Mouse (Mus musculus) intestine, embryonic 15.5 days (tissue): Measurements from ENCODE around the gene Nek1. TPM values are rescaled to one million over a fixed set of nuclear protein-coding genes. Genes with fewer than 3 reads are reported as not detected.

Experiments used
- ATAC-seq: fragments of 200-750 bp; cut with Nextera tagmentation; 2 replicates; pipeline ENCODE4 v1.8.0; 2017; ENCODE audit warnings: moderate TSS enrichment, moderate library complexity
- H3K27ac ChIP-seq: fragments of 300-500 bp; sonication (generic); 2 replicates; pipeline ENCODE4 v1.5.1; 2015; ENCODE audit warnings: mild to moderate bottlenecking, inconsistent platforms
- H3K27me3 ChIP-seq: fragments of 300-500 bp; sonication (generic); replicated peaks from 2 replicates; pipeline ENCODE4 v1.6.1; 2015; ENCODE audit warnings: inconsistent platforms
- H3K36me3 ChIP-seq: fragments of 300-500 bp; sonication (generic); 2 replicates; pipeline ENCODE4 v1.6.1; 2015; ENCODE audit warnings: inconsistent platforms
- H3K4me1 ChIP-seq: fragments of 300-500 bp; sonication (generic); replicated peaks from 2 replicates; pipeline ENCODE4 v1.6.1; 2015; ENCODE audit warnings: inconsistent platforms
- H3K4me2 ChIP-seq: fragments of 300-500 bp; sonication (generic); replicated peaks from 2 replicates; pipeline ENCODE4 v1.6.1; 2015; ENCODE audit warnings: mild to moderate bottlenecking, inconsistent platforms
- H3K4me3 ChIP-seq: fragments of 300-500 bp; sonication (generic); replicated peaks from 2 replicates; pipeline ENCODE4 v1.5.1; 2015; ENCODE audit warnings: inconsistent platforms
- H3K9ac ChIP-seq: fragments of 300-500 bp; sonication (generic); 2 replicates; pipeline ENCODE4 v1.6.1; 2015; ENCODE audit warnings: inconsistent platforms
- H3K9me3 ChIP-seq: fragments of 300-500 bp; sonication (generic); 2 replicates; pipeline ENCODE4 v1.6.1; 2016; ENCODE audit warnings: inconsistent platforms
- WGBS: fragments of 180-500 bp; shearing (Covaris S2); methylation state at CpG from one replicate; pipeline ENCODE4 v1.1.7; 2015; 5-methylcytosine and 5-hydroxymethylcytosine counted together
- polyA plus RNA-seq: library from polyadenylated mRNA; unstranded; fragments of >200 nt; fragmentation: Nextera tagmentation; extraction: Ambion mirVana; gene quantifications from 2 replicates; pipeline ENCODE4 v1.2.1, GENCODE M21; 2015

The Nek1 gene
- polyA plus RNA-seq, 1 experiment from 2014 or later = 17.4 TPM

GRCm38 (mm10) chr8:60993639-60993986, 618 bp downstream of the Nek1 start:
- no peaks in the 10 kb centered on the region; the same call in 1 of the 2 replicates for H3K36me3 ChIP-seq
- H3K9ac ChIP-seq = peak overlapping the region; percentile 69
- no peaks in the 10 kb centered on the region for H3K27me3 ChIP-seq
- H3K4me1 ChIP-seq = peaks cover 3% of the 10 kb centered on the region; the same call in 1 of the 2 replicates
- peak overlapping the region; percentile 86 for H3K27ac ChIP-seq
- peak overlapping the region; percentile 64 for H3K4me2 ChIP-seq
- ATAC-seq = peak; percentile 27; the same call in 1 of the 2 replicates
- peak overlapping the region; percentile 74 for H3K4me3 ChIP-seq
- no peaks in the 10 kb centered on the region for H3K9me3 ChIP-seq
- 3% methylated on average over 12 of the region's 12 CpGs for WGBS

GRCm38 (mm10) chr8:60996468-60996867, 3.5 kb downstream of the Nek1 start:
- no peaks in the 10 kb centered on the region for H3K9me3 ChIP-seq
- peaks cover 3% of the 10 kb centered on the region; the same call in 1 of the 2 replicates for H3K4me1 ChIP-seq
- H3K27ac ChIP-seq = no peak overlapping the region
- H3K36me3 ChIP-seq = no peaks in the 10 kb centered on the region; the same call in 1 of the 2 replicates
- WGBS = 81% methylated on average over 3 of the region's 3 CpGs
- no peak overlapping the region for H3K4me2 ChIP-seq
- H3K4me3 ChIP-seq = no peak overlapping the region
- no peak overlapping the region for H3K9ac ChIP-seq
- ATAC-seq = no peak
- no peaks in the 10 kb centered on the region for H3K27me3 ChIP-seq

- Histone ChIP-seq H3K9ac (no peak overlapping the region), H3K36me3 (no peaks in the 10 kb centered on the region), H3K4me1 (no peaks in the 10 kb centered on the region), H3K4me2 (no peak overlapping the region), H3K9me3 (no peaks in the 10 kb centered on the region), H3K4me3 (no peak overlapping the region), H3K27me3 (no peaks in the 10 kb centered on the region), H3K27ac (no peak overlapping the region)
- no peak for ATAC-seq
Measured at GRCm38 (mm10) chr8:61041951-61042350, 49.0 kb downstream of the Nek1 start.

DNA sequence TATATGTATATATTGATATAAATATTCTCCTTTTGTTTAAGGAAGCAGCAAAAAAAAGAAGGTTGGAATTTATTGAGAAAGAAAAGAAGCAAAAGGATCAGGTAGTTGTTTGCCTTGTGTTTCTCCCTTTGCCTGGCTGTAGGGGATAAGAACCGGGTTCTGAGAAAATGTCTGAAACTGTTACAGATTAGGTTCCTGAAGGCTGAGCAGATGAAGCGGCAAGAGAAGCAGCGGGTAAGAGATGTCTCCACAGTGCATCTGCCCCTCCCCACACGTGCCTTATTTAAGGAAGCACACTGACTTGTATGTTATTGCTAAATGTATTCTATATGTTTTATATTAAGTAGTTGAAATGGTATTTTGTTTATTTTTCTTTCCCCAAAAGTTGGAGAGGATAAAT, 50.9 kb downstream of the Nek1 start:
- ATAC-seq = no peak
- Histone ChIP-seq H3K36me3 (no peaks in the 10 kb centered on the region), H3K9me3 (no peaks in the 10 kb centered on the region), H3K27ac (no peak overlapping the region), H3K9ac (no peak overlapping the region), H3K4me1 (no peaks in the 10 kb centered on the region), H3K4me3 (no peak overlapping the region), H3K4me2 (no peak overlapping the region), H3K27me3 (no peaks in the 10 kb centered on the region)
- 79% methylated on average over 4 of the region's 4 CpGs for WGBS

- no peaks in the 10 kb centered on the region for H3K9me3 ChIP-seq
- ATAC-seq = peak; percentile 8; the same call in 1 of the 2 replicates
Measured at GRCm38 (mm10) chr8:61046816-61047215, 53.8 kb downstream of the Nek1 start.

GRCm38 (mm10) chr8:61053017-61053416, 60.0 kb downstream of the Nek1 start:
- H3K27ac ChIP-seq = no peak overlapping the region
- 95% methylated on average over 1 of the region's 1 CpGs for WGBS
- H3K27me3 ChIP-seq = no peaks in the 10 kb centered on the region
- no peaks in the 10 kb centered on the region for H3K4me1 ChIP-seq
- no peaks in the 10 kb centered on the region for H3K36me3 ChIP-seq
- no peak overlapping the region for H3K4me2 ChIP-seq
- ATAC-seq = no peak
- H3K4me3 ChIP-seq = no peak overlapping the region
- H3K9ac ChIP-seq = no peak overlapping the region
- H3K9me3 ChIP-seq = no peaks in the 10 kb centered on the region

More at GRCm38 (mm10) chr8:61046816-61047215, 53.8 kb downstream of the Nek1 start:
- Histone ChIP-seq H3K27ac (no peak overlapping the region), H3K4me3 (no peak overlapping the region), H3K4me1 (no peaks in the 10 kb centered on the region), H3K36me3 (no peaks in the 10 kb centered on the region), H3K27me3 (no peaks in the 10 kb centered on the region), H3K4me2 (no peak overlapping the region), H3K9ac (no peak overlapping the region)
- WGBS = 74% methylated on average over 1 of the region's 1 CpGs

DNA sequence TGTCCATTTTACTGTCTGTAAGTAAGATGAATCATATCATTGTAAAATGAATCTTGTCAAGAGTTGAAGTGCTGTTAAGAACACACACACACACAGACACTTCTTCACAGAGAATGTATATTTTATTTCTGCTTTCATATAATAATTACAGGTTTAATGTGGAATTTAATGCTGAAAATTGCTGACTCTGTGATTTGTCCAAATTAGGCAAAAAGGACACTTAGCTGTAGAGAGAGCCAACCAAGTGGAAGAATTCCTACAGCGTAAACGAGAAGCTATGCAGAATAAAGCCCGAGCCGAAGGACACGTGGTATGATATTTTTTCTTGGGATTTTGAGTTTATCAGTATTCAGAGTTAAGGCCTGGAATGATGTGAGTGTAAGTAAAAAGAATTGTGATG, 61.3 kb downstream of the Nek1 start:
- H3K4me3 ChIP-seq = no peak overlapping the region
- no peak overlapping the region for H3K4me2 ChIP-seq
- 89% methylated on average over 5 of the region's 5 CpGs for WGBS
- ATAC-seq = no peak
- no peaks in the 10 kb centered on the region for H3K9me3 ChIP-seq
- no peaks in the 10 kb centered on the region for H3K27me3 ChIP-seq
- H3K9ac ChIP-seq = no peak overlapping the region
- H3K27ac ChIP-seq = no peak overlapping the region
- H3K4me1 ChIP-seq = no peaks in the 10 kb centered on the region
- H3K36me3 ChIP-seq = no peaks in the 10 kb centered on the region

DNA sequence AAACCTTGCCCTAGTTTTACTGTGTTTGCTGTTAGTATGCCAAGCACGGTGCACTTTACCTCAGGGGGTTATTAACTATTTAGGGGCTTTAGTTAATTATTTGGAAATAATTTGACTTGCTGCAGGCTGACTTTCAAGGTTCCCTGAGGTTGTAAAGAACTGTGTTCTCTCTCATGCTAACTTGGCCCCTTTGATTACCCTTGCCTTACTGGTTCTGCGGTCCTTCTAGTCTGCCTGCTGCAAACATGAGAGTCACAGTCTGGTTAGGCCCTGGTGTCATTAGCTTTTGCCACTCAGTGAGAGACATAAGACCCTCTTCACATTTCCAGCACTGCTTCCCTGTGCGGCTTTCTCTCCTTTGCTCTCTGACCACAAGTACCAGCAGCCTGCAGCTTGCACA, 64.0 kb downstream of the Nek1 start:
- H3K4me2 ChIP-seq = no peak overlapping the region
- H3K27ac ChIP-seq = no peak overlapping the region
- H3K4me3 ChIP-seq = no peak overlapping the region
- ATAC-seq = no peak
- 66% methylated on average over 3 of the region's 3 CpGs for WGBS
- H3K9me3 ChIP-seq = no peaks in the 10 kb centered on the region
- no peaks in the 10 kb centered on the region for H3K27me3 ChIP-seq
- no peaks in the 10 kb centered on the region for H3K4me1 ChIP-seq
- H3K9ac ChIP-seq = no peak overlapping the region
- no peaks in the 10 kb centered on the region for H3K36me3 ChIP-seq

- ATAC-seq = no peak
- Histone ChIP-seq H3K4me1 (no peaks in the 10 kb centered on the region), H3K27ac (no peak overlapping the region), H3K4me2 (no peak overlapping the region), H3K27me3 (no peaks in the 10 kb centered on the region), H3K9ac (no peak overlapping the region), H3K9me3 (no peaks in the 10 kb centered on the region), H3K4me3 (no peak overlapping the region), H3K36me3 (no peaks in the 10 kb centered on the region)
Measured at GRCm38 (mm10) chr8:61059143-61059542, 66.1 kb downstream of the Nek1 start.

GRCm38 (mm10) chr8:61060412-61060811, 67.4 kb downstream of the Nek1 start:
- Histone ChIP-seq H3K4me2 (no peak overlapping the region), H3K9ac (no peak overlapping the region), H3K36me3 (no peaks in the 10 kb centered on the region), H3K27me3 (no peaks in the 10 kb centered on the region), H3K4me1 (no peaks in the 10 kb centered on the region), H3K27ac (no peak overlapping the region), H3K4me3 (no peak overlapping the region), H3K9me3 (no peaks in the 10 kb centered on the region)
- 72% methylated on average over 7 of the region's 7 CpGs for WGBS
- ATAC-seq = no peak

DNA sequence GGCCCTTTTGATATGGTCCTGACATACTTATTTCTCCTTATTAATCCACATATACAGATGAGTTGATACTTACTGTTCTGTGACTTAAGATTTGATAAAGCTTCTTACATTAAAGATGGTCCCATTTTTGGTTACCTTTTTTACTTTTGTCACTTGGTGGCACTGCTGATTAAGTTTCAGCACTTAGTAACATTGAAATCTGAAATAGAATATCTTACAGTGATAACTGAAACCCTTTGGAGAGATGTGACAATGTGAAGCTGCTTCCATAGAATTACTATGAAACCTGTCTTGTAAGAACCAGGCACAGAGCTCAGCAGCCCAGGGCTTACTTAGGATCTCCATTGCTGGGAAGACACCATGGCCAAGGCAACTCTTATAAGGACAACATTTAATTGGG, 82.1 kb downstream of the Nek1 start:
- Histone ChIP-seq H3K4me2 (no peak overlapping the region), H3K4me1 (no peaks in the 10 kb centered on the region), H3K9me3 (no peaks in the 10 kb centered on the region), H3K36me3 (no peaks in the 10 kb centered on the region), H3K27me3 (no peaks in the 10 kb centered on the region), H3K9ac (no peak overlapping the region), H3K27ac (no peak overlapping the region), H3K4me3 (no peak overlapping the region)
- ATAC-seq = no peak

- Histone ChIP-seq H3K36me3 (no peaks in the 10 kb centered on the region), H3K27ac (no peak overlapping the region), H3K4me3 (no peak overlapping the region), H3K4me2 (no peak overlapping the region), H3K27me3 (no peaks in the 10 kb centered on the region), H3K4me1 (no peaks in the 10 kb centered on the region), H3K9ac (no peak overlapping the region), H3K9me3 (no peaks in the 10 kb centered on the region)
- ATAC-seq = no peak
- 93% methylated on average over 4 of the region's 4 CpGs for WGBS
Measured at GRCm38 (mm10) chr8:61110496-61110895, 117.5 kb downstream of the Nek1 start.

DNA sequence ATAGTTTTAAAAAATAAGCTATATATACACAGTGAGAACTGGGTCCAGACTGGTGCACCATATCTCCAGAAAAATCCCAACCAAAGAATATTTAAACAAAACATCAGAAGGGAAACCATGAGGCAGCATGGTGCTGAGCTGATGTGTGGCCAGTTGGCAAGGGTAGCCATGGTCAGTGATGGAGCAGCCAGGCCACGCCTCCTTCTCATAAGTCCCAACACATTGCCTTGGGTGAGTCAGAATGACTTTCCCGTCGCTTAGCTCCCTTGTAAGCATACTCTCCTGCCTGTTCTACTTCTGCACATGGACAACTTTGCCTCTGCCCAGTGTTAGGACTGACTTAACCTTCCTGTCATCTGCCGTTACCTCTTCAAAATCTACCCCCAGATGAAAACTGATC, 118.9 kb downstream of the Nek1 start:
- H3K36me3 ChIP-seq = no peaks in the 10 kb centered on the region
- no peaks in the 10 kb centered on the region for H3K9me3 ChIP-seq
- WGBS = 90% methylated on average over 4 of the region's 4 CpGs
- H3K27me3 ChIP-seq = no peaks in the 10 kb centered on the region
- no peak for ATAC-seq
- no peaks in the 10 kb centered on the region for H3K4me1 ChIP-seq
- no peak overlapping the region for H3K4me3 ChIP-seq
- H3K9ac ChIP-seq = no peak overlapping the region
- H3K4me2 ChIP-seq = no peak overlapping the region
- no peak overlapping the region for H3K27ac ChIP-seq

GRCm38 (mm10) chr8:61121631-61122030, 128.6 kb downstream of the Nek1 start:
- Histone ChIP-seq H3K9me3 (no peaks in the 10 kb centered on the region), H3K9ac (no peak overlapping the region), H3K4me2 (no peak overlapping the region), H3K27ac (no peak overlapping the region), H3K4me1 (no peaks in the 10 kb centered on the region), H3K36me3 (no peaks in the 10 kb centered on the region), H3K27me3 (no peaks in the 10 kb centered on the region), H3K4me3 (no peak overlapping the region)
- 100% methylated on average over 1 of the region's 1 CpGs for WGBS
- ATAC-seq = no peak
